Comparison of ENCODE assay signal across 12 mouse cellular contexts in the genomic region with DNA sequence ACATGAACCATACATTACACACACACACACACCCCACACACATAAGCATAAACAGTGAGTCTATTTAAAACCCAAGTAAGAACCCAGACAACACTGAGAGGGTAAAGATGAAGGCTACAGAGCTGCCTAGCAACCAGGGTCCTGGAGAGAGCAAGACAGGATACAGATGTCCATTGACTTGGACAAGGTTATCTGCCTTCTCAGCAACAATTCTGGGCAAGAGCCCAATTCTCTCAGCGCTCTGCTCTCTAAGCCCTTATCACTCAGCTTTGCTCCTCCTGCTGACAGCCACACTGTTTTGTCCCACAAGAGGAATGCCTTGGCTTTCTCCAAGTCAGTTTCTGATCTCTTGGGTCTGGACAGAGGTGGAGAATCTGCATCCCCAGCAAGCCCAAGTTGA. TPM values are rescaled to one million over a fixed set of nuclear protein-coding genes. Genes with fewer than 3 reads are reported as not detected.
DNase-seq lines count a peak whose midpoint lies in the region; ATAC-seq lines count a peak whose summit lies in the region.
"Had no signal": no experiment of that assay in that cellular context is flagged by ENCODE, and none has a peak within 500 bp of the region (broad histone marks: within the 10 kb centered on the region; RNA-seq: fewer than 3 reads in every experiment).

No protein-coding gene starts in this region.

- no peak for ATAC-seq in embryonic facial prominence, embryonic 14.5 days (ENCODE audit: low read depth)
- ATAC-seq in CD4-positive, CD25-positive, alpha-beta regulatory T cell, adult 4 months = no peak
- ATAC-seq: midbrain, embryonic 13.5 days had no signal

- peak; percentile 34 for DNase-seq in embryonic facial prominence, embryonic 14.5 days (ENCODE audit: low spot score)
- DNase-seq in embryonic facial prominence, embryonic 10.5 days (ENCODE audit: low spot score) = no peak
- DNase-seq in ovary, postnatal 36 days (ENCODE audit: low spot score) = peak; percentile 27
- no peak for DNase-seq in ovary, postnatal 14 days (ENCODE audit: low spot score)
- peak; percentile 78 for DNase-seq in kidney, postnatal 10 days
- no peak for DNase-seq in left cerebral cortex, adult 18-20 months (ENCODE audit: low spot score in 2 of 2)
- DNase-seq in B cell, adult 2 months = no peak
- DNase-seq: cerebellum, postnatal 36 days had no signal

- H3K4me1 ChIP-seq in embryonic facial prominence, embryonic 14.5 days (ENCODE audit: control insufficient read depth, insufficient read depth, low read length) = no peaks in the 10 kb centered on the region
- H3K4me1 ChIP-seq in embryonic facial prominence, embryonic 10.5 days = no peaks in the 10 kb centered on the region
- H3K4me1 ChIP-seq: forebrain, embryonic 12.5 days; hindbrain, embryonic 10.5 days; midbrain, embryonic 13.5 days had no signal

- no peak overlapping the region for H3K4me2 ChIP-seq in embryonic facial prominence, embryonic 14.5 days (ENCODE audit: low read depth, low read length)
- H3K4me2 ChIP-seq: forebrain, embryonic 12.5 days; midbrain, embryonic 13.5 days had no signal

- H3K4me3 ChIP-seq in embryonic facial prominence, embryonic 14.5 days (ENCODE audit: low read depth, low read length) = no peak overlapping the region
- H3K4me3 ChIP-seq in embryonic facial prominence, embryonic 10.5 days = no peak overlapping the region
- H3K4me3 ChIP-seq: forebrain, embryonic 12.5 days; hindbrain, embryonic 10.5 days; midbrain, embryonic 13.5 days had no signal

- H3K27me3 ChIP-seq in embryonic facial prominence, embryonic 14.5 days (replicated peaks; ENCODE audit: control insufficient read depth, insufficient read depth, low read length) = no peaks in the 10 kb centered on the region
- no peaks in the 10 kb centered on the region for H3K27me3 ChIP-seq in embryonic facial prominence, embryonic 10.5 days (replicated peaks; ENCODE audit: low read depth, poor library complexity, severe bottlenecking)
- H3K27me3 ChIP-seq: midbrain, embryonic 13.5 days had no signal

- no peak overlapping the region for H3K27ac ChIP-seq in embryonic facial prominence, embryonic 14.5 days (replicated peaks; ENCODE audit: low read depth, low read length)
- H3K27ac ChIP-seq in embryonic facial prominence, embryonic 10.5 days (replicated peaks) = no peak overlapping the region
- H3K27ac ChIP-seq: forebrain, embryonic 12.5 days; hindbrain, embryonic 10.5 days; midbrain, embryonic 13.5 days had no signal

- WGBS in embryonic facial prominence, embryonic 14.5 days = 75% methylated on average over 1 of the region's 1 CpGs
- WGBS in embryonic facial prominence, embryonic 10.5 days = 83% methylated on average over 1 of the region's 1 CpGs

- no peaks in the 10 kb centered on the region for H3K9me3 ChIP-seq in embryonic facial prominence, embryonic 14.5 days (ENCODE audit: control insufficient read depth, low read length)
- H3K9me3 ChIP-seq in embryonic facial prominence, embryonic 10.5 days = no peaks in the 10 kb centered on the region
- H3K9me3 ChIP-seq: forebrain, embryonic 12.5 days; hindbrain, embryonic 10.5 days; midbrain, embryonic 13.5 days had no signal

- H3K36me3 ChIP-seq in embryonic facial prominence, embryonic 14.5 days (ENCODE audit: control insufficient read depth, insufficient read depth, low read length) = no peaks in the 10 kb centered on the region
- no peaks in the 10 kb centered on the region for H3K36me3 ChIP-seq in embryonic facial prominence, embryonic 10.5 days (replicated peaks)
- H3K36me3 ChIP-seq: forebrain, embryonic 12.5 days; hindbrain, embryonic 10.5 days; midbrain, embryonic 13.5 days had no signal

- H3K9ac ChIP-seq in embryonic facial prominence, embryonic 14.5 days (ENCODE audit: low read depth, low read length) = no peak overlapping the region
- H3K9ac ChIP-seq: forebrain, embryonic 12.5 days; midbrain, embryonic 13.5 days had no signal

RNA-seq across cellular contexts. Expression of a gene that starts 9.7 kb away (rescaled TPM):
- polyA plus RNA-seq in embryonic facial prominence, embryonic 14.5 days (2014; fragmentation: Nextera tagmentation; extraction: Ambion mirVana) = 65.3 and 68.3 TPM in 2 replicates
- polyA plus RNA-seq in embryonic facial prominence, embryonic 10.5 days (2016; fragmentation: Nextera tagmentation; extraction: Ambion mirVana) = 78.7 and 80.1 TPM in 2 replicates
- total RNA-seq in left cerebral cortex, adult 18-20 months (2021) = 10 to 100 TPM; 71.0 to 74.2 TPM
- 100 to 1,000 TPM; 139 to 161 TPM for polyA plus RNA-seq in CD4-positive, CD25-positive, alpha-beta regulatory T cell, adult 4 months (2017; shearing (Covaris generic))

RNA-seq across cellular contexts. Expression of a gene that starts 27.8 kb away (rescaled TPM):
- 0.67 and 0.98 TPM in 2 replicates for polyA plus RNA-seq in embryonic facial prominence, embryonic 14.5 days (2014; fragmentation: Nextera tagmentation; extraction: Ambion mirVana)
- 1.6 and 2.2 TPM in 2 replicates for polyA plus RNA-seq in embryonic facial prominence, embryonic 10.5 days (2016; fragmentation: Nextera tagmentation; extraction: Ambion mirVana)
- total RNA-seq in left cerebral cortex, adult 18-20 months (2021) = not detected
- polyA plus RNA-seq in CD4-positive, CD25-positive, alpha-beta regulatory T cell, adult 4 months (2017; shearing (Covaris generic)) = 1 to 10 TPM; 3.9 to 4.7 TPM

RNA-seq across cellular contexts. Expression of a gene that starts 37.0 kb away (rescaled TPM):
- polyA plus RNA-seq in embryonic facial prominence, embryonic 14.5 days (2014; fragmentation: Nextera tagmentation; extraction: Ambion mirVana) = 0.38 and 1.1 TPM in 2 replicates
- 0.14 and 0.21 TPM in 2 replicates for polyA plus RNA-seq in embryonic facial prominence, embryonic 10.5 days (2016; fragmentation: Nextera tagmentation; extraction: Ambion mirVana)
- total RNA-seq in left cerebral cortex, adult 18-20 months (2021) = under 1 TPM; 0.35 to 0.42 TPM
- 10 to 100 TPM in 1 of 2 experiments, 1 to 10 TPM in 1; 6.8 to 10.5 TPM for polyA plus RNA-seq in CD4-positive, CD25-positive, alpha-beta regulatory T cell, adult 4 months (2017; shearing (Covaris generic))

RNA-seq across cellular contexts. Expression of a gene that starts 41.7 kb away (rescaled TPM):
- polyA plus RNA-seq in embryonic facial prominence, embryonic 14.5 days (2014; fragmentation: Nextera tagmentation; extraction: Ambion mirVana) = 0.43 TPM in 1 of 2 replicates, not detected in the other
- 0.30 and 0.38 TPM in 2 replicates for polyA plus RNA-seq in embryonic facial prominence, embryonic 10.5 days (2016; fragmentation: Nextera tagmentation; extraction: Ambion mirVana)
- not detected for total RNA-seq in left cerebral cortex, adult 18-20 months (2021)
- 1 to 10 TPM; 1.6 to 2.5 TPM for polyA plus RNA-seq in CD4-positive, CD25-positive, alpha-beta regulatory T cell, adult 4 months (2017; shearing (Covaris generic))
- polyA plus RNA-seq: hindbrain, embryonic 10.5 days had no signal

Comparison
In these comparisons a context has a peak if more than half of its experiments do, and no peak if none do; other contexts are left out.
1. DNase-seq: peak in embryonic facial prominence, embryonic 14.5 days (single experiment), ovary, postnatal 36 days (single experiment) and kidney, postnatal 10 days (single experiment); none in embryonic facial prominence, embryonic 10.5 days (single experiment), ovary, postnatal 14 days (single experiment), left cerebral cortex, adult 18-20 months (0 of 2) and B cell, adult 2 months (0 of 2).